Mouse (Mus musculus): ENCODE results near the gene Strbp.

Gene Strbp

DNA sequence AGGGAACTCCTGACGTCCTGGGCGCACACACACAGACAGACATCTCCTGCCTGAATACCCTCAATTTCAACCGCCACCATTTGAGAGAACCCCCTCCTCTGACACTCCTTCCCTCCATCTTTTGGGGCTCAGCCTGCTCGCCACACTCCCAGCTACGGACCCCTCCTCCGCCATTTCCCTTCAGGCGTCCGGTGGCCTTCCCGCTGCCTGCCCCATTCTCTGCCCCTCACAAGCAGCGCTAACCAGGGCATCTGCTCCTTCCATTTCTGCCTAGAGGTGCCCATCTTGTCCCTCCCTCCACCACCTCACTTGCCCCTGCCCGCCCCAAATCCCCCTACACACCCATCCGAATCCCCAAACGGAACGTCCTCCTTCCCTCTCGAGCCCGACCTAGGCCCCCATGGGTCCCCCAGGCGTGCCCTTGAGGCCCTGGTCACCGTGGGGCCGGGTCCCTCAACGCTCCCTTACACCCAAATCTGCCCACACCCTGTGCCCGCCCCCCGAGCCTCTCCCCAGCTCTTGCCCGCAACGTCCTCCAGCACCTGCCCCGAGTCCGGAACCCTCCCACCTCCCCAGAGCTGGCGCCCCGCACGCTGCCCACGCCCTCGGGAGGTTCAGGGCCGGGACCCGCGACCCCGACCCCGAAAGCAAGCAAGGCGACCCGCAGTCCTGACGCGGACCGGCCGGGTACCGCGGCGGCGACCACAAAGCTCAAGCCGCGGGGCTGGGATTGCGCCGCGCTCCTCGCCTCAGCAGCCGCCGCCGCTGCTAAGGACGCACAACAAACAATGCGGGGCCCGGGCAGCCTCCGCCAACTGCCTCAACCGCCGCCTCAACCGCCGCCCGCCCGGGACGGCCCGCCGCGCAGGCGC, 1.1 kb downstream of the Strbp start:
- peak in 1 of 2 experiments; percentile 8 for DNase-seq (ENCODE audit: low spot score in 2 of 2)

DNA sequence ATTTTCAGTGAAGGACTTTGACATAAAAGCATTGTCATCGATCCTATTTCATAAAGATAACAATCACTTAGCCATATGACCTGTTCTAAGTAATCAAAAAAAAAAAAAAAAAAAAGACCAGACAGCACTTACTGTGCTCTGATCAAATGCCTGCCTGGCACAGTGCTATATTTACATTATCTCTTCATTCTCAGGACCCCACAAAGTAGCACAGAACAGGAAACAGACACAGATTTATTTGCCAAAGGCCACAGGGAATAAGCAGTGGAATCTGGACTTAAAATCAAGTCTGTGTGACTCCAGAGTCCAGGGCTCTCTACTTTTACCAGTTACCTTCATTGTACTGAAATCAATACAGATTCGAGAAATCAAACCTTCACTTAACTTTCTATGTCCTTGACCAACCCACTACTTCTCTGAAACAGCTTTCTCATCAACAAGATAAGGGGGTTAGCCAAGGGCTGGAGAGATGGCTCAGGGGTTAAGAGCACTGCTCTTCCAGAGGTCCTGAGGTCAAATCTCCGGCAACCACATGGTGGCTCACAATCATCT, 14.5 kb downstream of the Strbp start:
- no peak for DNase-seq (ENCODE audit: low spot score in 2 of 2)

DNA sequence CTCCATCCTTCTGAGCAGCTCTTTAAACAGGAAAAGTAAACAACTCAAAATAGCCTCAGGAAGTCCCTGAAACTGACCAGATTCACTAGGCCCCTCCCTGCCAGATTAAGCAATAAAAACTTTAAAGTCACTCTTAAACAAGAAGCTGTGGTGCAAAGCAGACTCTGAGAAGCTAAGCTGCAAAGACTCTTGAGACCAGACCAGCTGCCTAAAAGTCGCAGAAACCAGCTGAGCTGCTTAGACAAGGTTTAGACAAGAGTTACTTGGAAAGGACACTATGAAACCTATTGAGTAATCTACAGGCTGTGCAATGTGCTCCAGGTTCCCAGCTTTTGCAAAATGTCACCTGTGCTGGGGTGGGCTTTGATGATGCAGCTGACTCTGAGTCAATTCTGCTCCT, 16.6 kb downstream of the Strbp start:
- no peak for DNase-seq (ENCODE audit: low spot score in 2 of 2)

DNA sequence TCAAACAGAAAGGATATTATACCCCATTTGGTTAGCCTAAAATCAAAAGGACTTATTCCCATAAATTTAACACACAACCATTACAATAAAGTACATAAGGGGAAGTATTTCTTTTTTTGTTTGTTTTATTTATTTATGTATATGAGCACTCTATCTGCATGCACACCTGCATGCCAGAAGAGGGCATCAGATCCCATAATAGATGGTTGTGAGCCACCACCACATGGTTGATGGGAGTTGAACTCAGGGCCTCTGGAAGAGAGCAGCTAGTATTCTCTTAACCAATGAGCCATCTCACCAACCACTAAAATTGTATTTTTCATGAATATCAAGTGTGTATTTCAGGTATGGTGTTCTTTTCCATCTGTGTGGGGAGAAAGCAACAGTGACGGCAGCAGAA, 18.8 kb downstream of the Strbp start:
- no peak for DNase-seq (ENCODE audit: low spot score in 2 of 2)

DNA sequence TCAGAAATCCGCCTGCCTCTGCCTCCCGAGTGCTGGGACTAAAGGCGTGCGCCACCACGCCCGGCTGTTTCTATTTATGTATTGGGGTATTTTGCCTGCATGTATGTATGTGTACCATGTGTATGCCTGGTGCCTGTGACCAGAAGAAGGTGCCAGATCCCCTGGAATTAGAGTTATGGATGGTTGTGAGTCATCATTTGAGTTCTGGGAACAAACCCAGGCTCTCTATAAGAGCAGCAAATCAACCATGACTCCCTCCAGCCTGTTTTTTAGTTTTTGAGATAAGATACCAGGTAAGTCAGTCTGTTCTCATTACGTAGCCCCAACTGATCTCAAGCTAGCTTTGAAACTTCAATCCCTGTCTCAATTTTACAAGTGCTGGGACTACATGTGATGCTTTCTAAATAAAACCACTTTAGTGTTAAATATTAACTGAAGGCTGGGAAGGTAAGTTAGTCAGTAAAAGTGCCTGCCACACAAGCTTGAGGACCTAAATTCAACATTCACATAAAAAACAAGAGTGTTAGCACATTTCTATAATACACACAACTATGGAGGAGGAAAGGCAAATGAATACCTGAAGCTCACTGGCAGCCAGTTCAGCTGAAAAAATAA, 21.4 kb downstream of the Strbp start:
- no peak for DNase-seq (ENCODE audit: low spot score in 2 of 2)

DNA sequence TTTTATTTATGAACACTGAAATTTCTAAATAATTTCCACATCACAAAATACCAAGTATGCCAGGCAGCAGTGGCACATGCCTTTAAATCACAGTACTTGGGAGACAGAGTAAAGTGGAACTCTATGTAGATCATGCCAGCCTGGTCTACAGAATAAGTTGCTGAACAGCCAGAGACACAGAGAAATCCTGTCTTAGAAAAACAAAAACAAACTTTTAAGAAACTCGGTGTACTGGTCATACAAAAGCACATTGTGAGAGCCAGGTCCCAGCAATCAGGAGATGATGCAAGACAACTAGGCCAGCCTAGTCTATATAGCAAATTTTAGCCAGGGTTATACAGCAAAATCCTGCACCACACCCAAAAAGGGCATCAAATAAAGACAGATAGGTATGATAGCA, 52.6 kb downstream of the Strbp start:
- DNase-seq (ENCODE audit: low spot score in 2 of 2): no peak

DNA sequence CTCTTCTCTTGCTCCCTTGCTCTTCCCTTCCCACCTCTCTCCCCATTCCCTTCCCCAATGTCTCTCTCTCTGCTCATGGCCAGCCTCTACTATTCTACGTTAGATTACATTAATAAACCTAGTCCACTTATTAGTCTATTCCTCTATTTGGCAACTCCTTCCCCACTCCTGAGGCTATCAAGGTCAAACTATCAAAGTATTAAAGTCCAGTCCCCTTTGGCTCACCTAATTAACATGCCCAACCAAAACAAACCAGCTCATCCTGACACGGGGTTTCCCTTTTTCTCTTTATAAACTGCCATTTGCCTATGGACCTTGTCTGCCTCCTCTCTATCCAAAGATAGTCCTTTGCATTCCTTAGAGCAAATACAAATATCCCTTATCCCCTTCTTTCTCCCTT, 54.1 kb downstream of the Strbp start:
- no peak for DNase-seq (ENCODE audit: low spot score in 2 of 2)

DNA sequence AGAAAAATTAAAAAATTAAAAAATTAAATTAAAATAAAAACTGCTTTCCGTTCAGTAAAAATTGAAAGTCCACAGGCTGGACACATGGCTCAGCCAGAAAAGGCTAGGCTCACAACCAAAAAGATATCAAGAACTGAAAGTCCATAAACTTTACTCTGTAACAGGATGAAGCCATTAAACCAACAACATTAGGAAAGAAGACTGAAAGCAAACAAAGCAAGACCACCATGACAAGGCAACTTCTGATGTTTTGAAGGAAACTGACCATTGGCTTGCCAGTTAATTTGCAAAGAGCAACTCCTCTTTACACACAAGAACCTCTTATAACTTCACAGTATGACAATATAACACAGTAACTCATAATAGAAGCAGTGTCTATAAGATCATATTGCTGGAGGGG, 54.7 kb downstream of the Strbp start:
- no peak for DNase-seq (ENCODE audit: low spot score in 2 of 2)

DNA sequence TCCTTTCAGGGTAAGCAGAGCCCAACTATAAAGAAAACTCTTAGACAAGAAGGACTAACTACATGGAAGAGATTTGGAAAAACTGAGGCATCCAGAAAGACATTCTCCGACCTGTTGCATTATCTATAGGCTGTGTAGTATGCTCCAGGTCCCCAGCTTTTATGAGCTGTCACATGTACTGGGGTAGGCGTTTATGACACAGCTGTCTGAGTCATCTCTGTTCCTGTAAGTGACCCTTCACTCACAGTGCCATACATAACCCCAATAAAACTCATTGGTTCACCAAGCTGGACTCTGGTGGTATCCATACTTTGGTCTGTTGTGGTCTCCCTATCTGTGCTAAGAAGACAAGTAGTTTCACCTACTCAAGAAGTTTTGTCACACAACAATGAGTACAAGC, 80.3 kb downstream of the Strbp start:
- no peak for DNase-seq (ENCODE audit: low spot score in 2 of 2)

DNA sequence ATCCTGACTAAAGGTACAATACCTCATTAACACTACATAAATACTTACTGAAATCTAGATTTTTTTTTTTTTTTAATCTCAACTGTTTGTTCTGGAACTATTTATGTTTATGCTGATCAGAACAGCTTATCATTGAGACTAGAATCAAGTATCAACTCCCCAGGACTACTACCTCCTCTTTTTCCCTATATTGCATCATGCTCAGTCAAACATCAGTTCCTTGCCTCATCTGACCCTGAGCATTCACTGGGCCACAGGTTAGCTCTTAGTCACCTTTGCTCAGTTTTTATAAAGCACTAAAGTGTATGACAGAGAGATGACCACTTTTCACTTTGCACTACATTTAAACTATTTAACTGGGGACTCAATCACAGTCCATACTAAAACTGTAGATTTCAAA, 115.7 kb downstream of the Strbp start:
- DNase-seq (ENCODE audit: low spot score in 2 of 2): no peak

DNA sequence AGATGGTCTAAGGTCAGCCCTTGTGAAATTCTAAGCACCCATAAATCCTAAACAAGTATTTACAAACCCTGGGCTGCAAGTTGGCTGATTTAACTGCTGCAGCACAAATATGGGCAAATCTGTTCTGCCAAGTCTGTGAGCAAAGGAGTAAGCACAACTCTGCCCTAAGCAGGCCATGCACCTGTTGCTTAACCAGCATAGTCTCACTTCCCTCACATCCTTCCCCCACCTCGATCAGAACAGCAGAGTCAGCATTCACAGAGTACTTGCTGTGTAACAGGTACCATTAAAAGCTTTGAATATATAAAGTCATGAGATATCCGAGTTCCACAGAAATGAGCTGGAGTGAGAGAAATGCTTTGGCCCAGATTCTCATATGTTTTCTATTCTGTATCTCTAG, 125.5 kb downstream of the Strbp start:
- DNase-seq (ENCODE audit: low spot score in 2 of 2): no peak

DNA sequence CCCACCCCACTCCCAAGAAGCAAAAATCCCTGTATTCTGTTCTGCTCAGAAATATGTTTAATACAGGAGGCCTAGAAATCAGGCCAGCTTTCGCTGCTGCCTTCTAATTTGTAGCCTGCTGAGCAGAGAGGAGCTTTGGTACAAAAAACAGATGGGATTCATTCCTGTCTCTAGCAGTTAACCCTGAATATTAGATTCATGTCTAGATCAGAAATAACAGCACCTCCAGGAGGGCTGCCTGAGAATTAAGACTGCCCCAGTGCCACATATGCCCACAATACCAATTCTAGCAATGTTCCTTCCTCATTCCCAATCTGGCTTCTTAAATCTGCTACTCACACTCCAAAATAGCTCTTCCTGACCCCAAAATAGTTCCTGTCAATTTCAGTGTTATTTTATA, 127.0 kb downstream of the Strbp start:
- DNase-seq (ENCODE audit: low spot score in 2 of 2): no peak

DNA sequence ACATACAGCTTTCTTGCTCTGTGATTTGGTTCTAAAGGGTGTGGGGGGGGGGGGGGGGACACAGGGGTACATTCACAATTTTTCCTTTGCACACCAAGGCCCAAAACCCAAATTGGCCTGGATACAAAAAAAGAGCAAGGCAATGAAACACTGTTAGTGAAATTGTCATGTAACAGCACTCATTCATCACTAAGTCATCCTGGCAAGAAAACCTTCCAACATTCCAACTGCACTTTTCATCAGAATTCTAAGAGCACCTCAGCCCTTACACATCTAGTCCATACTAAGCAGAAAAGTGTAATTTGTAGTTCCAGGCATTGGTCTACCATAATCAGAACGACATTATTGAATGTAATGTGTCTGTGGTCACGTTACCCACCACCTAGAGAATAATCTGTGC, 131.5 kb downstream of the Strbp start:
- DNase-seq (ENCODE audit: low spot score in 2 of 2): no peak

DNA sequence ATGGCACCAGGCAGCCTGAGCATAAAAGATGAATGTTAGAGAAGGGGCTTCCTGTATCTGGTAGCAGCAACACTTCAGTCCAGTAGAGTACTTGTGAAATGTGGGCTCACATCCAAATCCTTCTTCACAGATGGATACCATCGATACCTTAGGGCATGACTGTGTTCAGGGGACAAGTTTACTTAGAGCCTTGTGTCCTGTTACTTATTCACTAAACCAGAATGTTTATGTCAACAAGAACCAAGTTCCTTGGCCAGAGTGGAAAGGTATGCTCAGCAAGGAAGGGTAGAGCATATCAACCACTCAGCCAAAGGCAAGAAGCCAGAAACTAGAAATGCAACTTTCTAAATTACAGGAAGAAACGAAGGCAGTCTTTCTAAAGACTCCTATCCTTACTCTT, 133.0 kb downstream of the Strbp start:
- no peak for DNase-seq (ENCODE audit: low spot score in 2 of 2)

DNA sequence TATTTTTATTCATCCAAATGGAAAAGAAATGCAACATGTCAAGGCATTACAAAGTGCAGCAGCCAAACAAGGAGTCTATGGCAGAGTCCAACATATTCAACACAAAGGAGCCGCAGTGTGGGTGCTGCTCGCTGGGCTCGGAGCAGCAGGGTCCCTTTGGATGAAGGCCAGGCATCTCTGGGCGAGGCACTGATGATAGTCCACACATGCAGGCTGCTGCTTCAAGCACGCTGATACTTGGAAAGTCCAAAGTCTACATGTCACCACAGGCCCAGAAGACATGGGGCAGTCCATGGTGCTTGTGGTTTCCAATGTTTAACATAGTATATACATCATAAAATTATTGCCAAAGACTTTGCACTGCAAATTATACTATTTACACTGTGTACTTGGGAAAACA, 133.8 kb downstream of the Strbp start:
- no peak for DNase-seq (ENCODE audit: low spot score in 2 of 2)

DNA sequence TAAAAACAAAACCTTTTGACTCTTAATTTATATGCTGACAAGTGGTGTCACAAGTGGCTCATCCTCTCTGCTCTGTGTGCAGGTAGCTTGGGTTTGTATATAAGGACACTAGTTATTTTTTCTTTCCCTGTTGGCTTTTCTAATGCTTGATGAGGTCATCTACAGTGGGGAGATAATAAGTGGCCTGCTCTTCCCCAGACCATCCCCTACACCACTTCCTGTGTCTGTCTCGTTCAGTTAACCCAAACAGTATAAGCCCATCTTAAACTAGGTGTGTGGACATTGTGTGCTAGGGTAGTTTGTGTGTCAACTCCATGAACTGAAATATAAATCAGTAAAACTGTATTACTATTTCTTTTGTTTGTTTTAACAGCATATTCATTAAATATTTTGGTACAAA, 137.6 kb downstream of the Strbp start:
- DNase-seq (ENCODE audit: low spot score in 2 of 2): no peak

DNA sequence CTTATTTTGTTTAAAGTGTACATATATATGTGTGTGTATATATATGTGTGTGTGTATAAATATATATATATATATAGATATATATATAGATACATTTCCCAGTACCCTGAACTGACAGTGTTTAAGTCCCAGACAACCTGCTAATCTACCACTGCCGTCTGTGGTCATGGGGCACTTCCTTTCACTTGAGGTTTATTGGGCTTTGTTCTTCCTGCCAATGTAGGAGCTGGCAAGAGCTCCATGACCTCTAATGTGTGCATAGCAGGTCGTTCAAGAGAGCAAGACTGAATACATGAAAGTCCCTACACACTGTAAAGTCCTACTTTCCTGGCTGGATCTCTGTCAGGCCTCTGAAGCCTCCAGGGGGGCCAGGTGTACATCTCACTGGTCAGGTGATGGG, 138.1 kb downstream of the Strbp start:
- peak in 1 of 2 experiments; percentile 7 for DNase-seq (ENCODE audit: low spot score in 2 of 2)

DNA sequence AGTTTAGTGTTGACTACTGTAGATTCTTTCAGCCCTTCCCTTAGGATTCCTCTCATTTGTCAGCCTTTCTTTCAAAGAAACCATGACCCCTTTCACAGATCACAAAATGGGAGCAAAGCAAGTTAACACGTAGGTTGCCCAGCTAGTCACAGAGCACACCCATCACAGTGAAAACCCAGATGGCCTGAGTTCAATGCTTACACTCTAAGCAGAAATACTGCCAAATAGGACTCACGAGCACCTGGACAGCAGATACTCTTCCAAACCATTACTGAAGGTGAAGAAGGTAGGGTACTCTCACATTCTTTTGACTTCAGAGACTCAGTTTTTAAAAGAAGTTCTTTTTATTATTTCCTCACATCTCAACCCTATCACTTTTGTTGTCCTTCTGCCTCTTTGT, 147.3 kb downstream of the Strbp start:
- no peak for DNase-seq (ENCODE audit: low spot score in 2 of 2)

DNA sequence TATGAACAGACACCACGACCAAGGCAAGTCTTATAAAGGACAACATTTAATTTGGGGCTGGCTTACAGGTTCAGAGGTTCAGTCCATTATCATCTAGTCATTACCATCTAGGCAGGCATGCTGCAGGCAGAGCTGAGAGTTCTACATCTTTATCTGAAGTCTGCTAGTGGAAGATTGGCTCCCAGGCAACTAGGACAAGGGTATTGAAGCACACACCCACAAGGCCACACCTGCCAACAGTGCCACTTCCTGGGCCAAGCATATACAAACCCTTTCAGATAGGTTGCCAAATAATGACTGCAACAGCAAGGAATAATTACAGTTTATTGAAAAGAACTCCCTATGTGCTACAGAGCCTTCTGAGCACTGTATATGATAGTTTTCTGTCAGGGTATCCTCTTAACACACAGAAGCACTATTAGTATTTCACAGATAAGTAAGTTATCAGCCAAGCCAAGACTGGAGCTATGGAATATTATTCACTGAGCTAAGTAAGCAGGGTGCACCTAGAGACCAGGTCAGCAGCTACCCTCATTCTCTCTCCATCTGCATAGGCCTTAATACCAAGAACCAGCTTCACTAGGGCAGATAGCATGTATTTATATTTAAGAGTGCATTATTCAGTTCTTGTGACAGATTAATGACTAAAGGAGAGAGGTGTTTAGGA, 154.2 kb downstream of the Strbp start:
- DNase-seq (ENCODE audit: low spot score in 2 of 2): peak; percentile 10 to 15

DNA sequence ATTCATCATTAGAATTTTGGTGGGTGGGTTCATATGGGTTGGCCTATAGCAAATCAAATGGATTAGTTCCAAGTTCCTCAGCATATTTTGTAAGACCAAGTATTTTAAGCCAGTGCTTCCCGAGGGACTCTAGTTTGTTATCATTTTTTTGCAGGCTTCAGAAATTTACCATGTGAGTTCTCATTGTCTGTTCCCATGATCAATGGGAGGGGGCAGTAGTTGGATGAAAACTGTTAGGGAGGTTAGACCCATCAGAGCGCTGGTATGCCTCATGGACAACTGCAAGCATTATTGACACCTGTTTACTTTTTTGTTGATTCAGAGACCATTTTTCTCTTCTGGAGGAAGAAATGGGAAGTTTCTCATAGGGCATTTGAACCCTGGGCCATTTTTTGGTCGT, 172.0 kb downstream of the Strbp start:
- DNase-seq (ENCODE audit: low spot score in 2 of 2): no peak

DNA sequence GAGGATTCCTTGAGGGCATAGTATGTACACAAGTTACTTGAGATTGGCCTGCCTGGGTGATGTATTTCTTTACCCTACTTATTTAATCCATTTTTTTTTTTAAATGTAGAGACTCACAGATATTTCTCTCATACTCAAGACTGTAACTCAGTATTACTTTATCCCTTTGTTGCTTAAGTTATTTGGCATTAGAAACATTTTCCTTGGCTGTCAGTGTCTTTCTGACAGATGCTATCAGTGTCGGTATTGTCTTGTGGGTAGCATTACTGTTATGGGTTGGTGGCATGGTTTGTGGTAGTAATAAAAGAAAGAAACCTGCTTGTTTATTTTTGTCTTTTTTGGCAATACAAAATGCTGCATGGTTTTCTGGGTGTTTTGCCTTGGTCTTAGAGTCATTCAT, 172.9 kb downstream of the Strbp start:
- DNase-seq (ENCODE audit: low spot score in 2 of 2): no peak

DNA sequence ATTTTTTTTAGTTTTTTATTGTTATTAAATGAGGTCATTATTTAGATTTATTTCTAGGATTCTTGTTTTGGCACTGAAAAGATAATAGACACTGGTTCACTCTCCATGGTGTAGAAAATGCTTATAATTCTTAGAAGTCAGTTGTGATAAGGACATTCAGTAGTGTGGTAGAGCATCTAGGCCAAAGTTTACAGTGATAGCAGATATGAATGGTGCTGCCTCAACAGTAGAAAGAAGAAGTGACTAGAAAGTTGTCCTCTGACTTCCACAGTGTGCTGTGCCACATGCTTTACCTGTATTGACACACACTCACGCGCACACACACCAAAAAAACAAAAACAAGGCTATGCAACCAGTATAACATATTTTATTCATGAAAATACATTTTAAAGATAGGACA, 174.3 kb downstream of the Strbp start:
- DNase-seq (ENCODE audit: low spot score in 2 of 2): no peak

DNA sequence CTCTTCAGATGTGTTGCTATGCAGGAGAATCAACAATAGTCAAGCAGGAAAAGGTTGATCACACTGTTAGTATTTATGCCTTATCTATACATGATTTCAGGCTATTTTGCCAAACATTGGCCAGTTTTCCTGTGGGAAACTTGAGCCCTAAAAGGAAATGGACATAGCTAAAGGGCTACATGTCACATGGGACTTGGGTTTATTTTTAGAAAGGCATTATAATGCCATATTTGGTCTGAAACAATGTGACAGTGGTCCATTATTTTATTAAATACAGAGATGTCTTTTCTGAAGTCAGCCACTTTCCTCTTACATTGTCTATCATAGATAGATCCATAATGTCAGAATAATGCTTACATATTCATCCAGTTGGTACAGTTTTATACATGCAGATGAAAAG, 176.1 kb downstream of the Strbp start:
- DNase-seq (ENCODE audit: low spot score in 2 of 2): no peak

Measured in heart, adult 9 months (tissue).